In genomic region chr9:67058366-67058765, GRCm38 (mm10) we compare ENCODE assay signal across 12 mouse cellular contexts. TPM values are rescaled to one million over a fixed set of nuclear protein-coding genes. Genes with fewer than 3 reads are reported as not detected.
DNase-seq lines count a peak whose midpoint lies in the region; ATAC-seq lines count a peak whose summit lies in the region.
"Had no signal": no experiment of that assay in that cellular context is flagged by ENCODE, and none has a peak within 500 bp of the region (broad histone marks: within the 10 kb centered on the region; RNA-seq: fewer than 3 reads in every experiment).

No protein-coding gene starts in this region.

- 0 out of 2 replicates have a peak overlapping the region, but pooled peaks have one; percentile 17 for H3K27ac ChIP-seq in heart, embryonic 13.5 days (replicated peaks)
- no peak overlapping the region for H3K27ac ChIP-seq in forebrain, embryonic 16.5 days (ENCODE audit: low read length)

- no peak overlapping the region for H3K4me3 ChIP-seq in heart, embryonic 13.5 days
- H3K4me3 ChIP-seq in forebrain, embryonic 16.5 days (replicated peaks; ENCODE audit: low read length), result no peak overlapping the region
- H3K4me3 ChIP-seq: erythroblast, embryonic 14.5 days had no signal

- H3K9me3 ChIP-seq in heart, embryonic 13.5 days, result no peaks in the 10 kb centered on the region
- H3K9me3 ChIP-seq in forebrain, embryonic 16.5 days (ENCODE audit: control insufficient read depth, low read length), result no peaks in the 10 kb centered on the region

- no peak overlapping the region for H3K9ac ChIP-seq in heart, embryonic 13.5 days
- no peak overlapping the region for H3K9ac ChIP-seq in forebrain, embryonic 16.5 days (replicated peaks; ENCODE audit: low read depth, low read length)

- no peak for ATAC-seq in heart, embryonic 13.5 days (ENCODE audit: extremely low read depth, insufficient number of reproducible peaks, low FRiP score, low TSS enrichment)
- peak; percentile 84 for ATAC-seq in forebrain, embryonic 16.5 days

- H3K36me3 ChIP-seq in heart, embryonic 13.5 days, result no peaks in the 10 kb centered on the region
- H3K36me3 ChIP-seq in forebrain, embryonic 16.5 days (ENCODE audit: control insufficient read depth, insufficient read depth), result no peaks in the 10 kb centered on the region

- 71% methylated on average over 6 of the region's 6 CpGs for WGBS in heart, embryonic 13.5 days
- 56% methylated on average over 6 of the region's 6 CpGs for WGBS in forebrain, embryonic 16.5 days

- no peak for DNase-seq in heart, adult 11 months
- DNase-seq in left cerebral cortex, postnatal 14 days (ENCODE audit: low spot score in 2 of 2), result peak; percentile 36 to 77
- DNase-seq in left cerebral cortex, adult 11 months (ENCODE audit: low spot score), result no peak
- peak; percentile 35 to 53 for DNase-seq in layer of hippocampus, postnatal 25 days (ENCODE audit: extremely low spot score in 1 of 2, low spot score in 1 of 2)
- no peak for DNase-seq in embryo, embryonic 9.5 days (ENCODE audit: extremely low spot score)
- no peak for DNase-seq in thymus, postnatal 14 days
- DNase-seq: adrenal gland, postnatal 14 days; cerebellum, adult 11-12 months; kidney, adult 2 months had no signal

- no peak overlapping the region for H3K4me2 ChIP-seq in heart, embryonic 13.5 days
- H3K4me2 ChIP-seq in forebrain, embryonic 16.5 days (ENCODE audit: low read length), result no peak overlapping the region

- H3K4me1 ChIP-seq in heart, embryonic 13.5 days, result peaks cover 25% of the 10 kb centered on the region
- no peaks in the 10 kb centered on the region for H3K4me1 ChIP-seq in forebrain, embryonic 16.5 days (replicated peaks; ENCODE audit: control insufficient read depth, insufficient read depth, low read length)

- no peaks in the 10 kb centered on the region for H3K27me3 ChIP-seq in heart, embryonic 13.5 days (replicated peaks)
- H3K27me3 ChIP-seq in forebrain, embryonic 16.5 days (replicated peaks; ENCODE audit: control insufficient read depth, insufficient read depth, low read length), result no peaks in the 10 kb centered on the region

- intact Hi-C loops in left cerebral cortex, postnatal 14 days (cut with DNase I), result no loop called here

RNA-seq across cellular contexts. Expression of gene Tpm1, which starts 9.2 kb away (rescaled TPM):
- 3,954 and 4,354 TPM in 2 replicates for polyA plus RNA-seq in heart, embryonic 13.5 days (2015; fragmentation: Nextera tagmentation; extraction: Ambion mirVana)
- 100 to 1,000 TPM; 204 to 207 TPM for total RNA-seq in left cerebral cortex, postnatal 14 days (2021)
- polyA plus RNA-seq in forebrain, embryonic 16.5 days (2015; fragmentation: Nextera tagmentation; extraction: Ambion mirVana), result 120 and 127 TPM in 2 replicates
- 100 to 1,000 TPM; 246 to 257 TPM for total RNA-seq in layer of hippocampus, postnatal 25 days (2021)

Comparison
In these comparisons a context has a peak if more than half of its experiments do, and no peak if none do; other contexts are left out.
1. DNase-seq: peak in left cerebral cortex, postnatal 14 days (2 of 2) and layer of hippocampus, postnatal 25 days (2 of 2); none in heart, adult 11 months (single experiment), left cerebral cortex, adult 11 months (single experiment), embryo, embryonic 9.5 days (single experiment) and thymus, postnatal 14 days (single experiment).